Mouse (Mus musculus): Measurements from ENCODE around the gene Samd4.

Samd4 gene

DNA sequence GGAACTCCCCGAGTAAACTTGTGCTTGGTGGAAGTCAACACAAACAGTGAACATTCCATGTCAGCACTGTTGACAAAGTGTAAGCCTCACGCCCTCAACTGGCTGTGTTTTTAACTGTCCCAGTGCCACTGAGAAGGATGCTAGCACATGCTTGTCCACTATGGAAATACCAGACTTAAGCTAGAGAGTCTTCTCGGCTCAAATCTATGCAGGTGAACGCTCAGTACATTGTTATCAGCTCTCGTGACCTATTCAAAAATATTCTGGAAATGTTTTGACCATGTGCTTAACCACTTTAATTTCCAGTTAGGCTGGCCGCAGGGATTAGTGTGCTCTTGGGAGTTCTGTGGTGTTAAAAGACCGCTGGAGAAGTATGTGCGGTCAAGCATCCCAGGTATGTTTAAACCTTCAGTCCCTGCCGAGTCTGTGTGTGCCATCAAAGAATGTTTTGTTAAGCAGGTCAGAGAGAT lies 73.0 kb downstream of the Samd4 start:
- DNase-seq (ENCODE audit: low read depth): no peak

DNA sequence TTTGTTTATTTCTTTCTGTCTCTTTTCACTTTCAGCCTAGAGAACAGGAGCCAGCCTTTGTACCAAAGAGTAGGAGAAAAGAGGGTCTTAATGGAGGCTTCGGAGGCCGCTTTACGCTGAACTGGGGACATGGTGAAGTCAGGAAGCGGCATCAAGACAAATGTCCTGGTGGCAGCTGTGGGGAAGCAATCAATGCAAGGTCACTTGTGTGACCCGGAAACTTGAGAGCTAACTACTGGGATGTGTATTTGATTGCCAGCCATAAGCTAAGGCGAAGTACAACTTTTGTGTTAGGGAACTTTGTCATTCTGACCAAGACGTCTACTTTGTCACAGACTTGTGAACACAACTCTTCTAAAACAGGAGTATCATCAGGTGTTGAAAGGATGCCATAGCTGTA lies 73.5 kb downstream of the Samd4 start:
- DNase-seq (ENCODE audit: low read depth): no peak

DNA sequence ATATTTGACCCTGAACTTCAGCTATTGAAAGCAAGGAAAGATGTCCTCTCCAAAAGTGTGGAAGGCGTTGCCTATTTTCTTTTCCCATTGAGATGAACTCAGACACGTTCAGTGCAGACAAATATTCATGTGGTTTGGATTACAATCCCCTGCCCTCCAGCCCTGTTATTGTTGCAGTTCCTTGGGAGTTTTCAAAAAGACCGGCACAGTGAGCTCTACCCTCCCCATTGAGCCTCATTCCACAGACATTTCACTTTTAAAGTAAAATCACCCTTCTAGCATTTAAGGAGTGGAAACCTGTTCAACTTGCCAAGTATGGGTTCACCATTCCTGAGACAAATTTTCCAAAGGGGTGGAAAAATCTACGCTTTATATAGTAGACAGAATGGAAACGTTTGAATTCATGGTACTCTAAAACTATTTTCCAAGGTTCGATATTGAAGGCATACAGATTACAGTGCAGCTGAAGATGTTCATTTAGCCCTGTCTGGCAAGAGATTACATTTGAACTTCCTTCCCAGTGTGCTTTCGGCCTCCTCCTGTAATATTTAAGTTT lies 76.6 kb downstream of the Samd4 start:
- DNase-seq (ENCODE audit: low read depth): no peak

DNA sequence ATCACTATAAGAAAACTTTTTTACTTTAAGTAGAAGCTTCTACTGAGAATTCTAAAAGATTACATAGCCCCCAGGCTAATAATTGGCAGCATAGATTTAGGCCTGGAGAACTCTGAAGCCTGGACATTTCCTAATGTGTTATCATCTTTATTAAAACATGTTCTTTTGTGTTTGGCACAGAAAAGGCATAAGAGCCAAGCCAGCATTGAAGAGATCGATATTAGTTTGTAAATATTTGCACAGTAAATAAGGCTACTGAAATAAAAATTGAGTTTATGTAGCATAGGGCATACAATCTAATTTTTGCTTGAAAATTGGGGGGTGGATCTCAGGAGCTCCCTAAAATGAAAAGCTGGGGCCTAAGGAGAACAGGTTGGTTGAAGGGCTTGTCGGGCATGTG lies 77.2 kb downstream of the Samd4 start:
- DNase-seq (ENCODE audit: low read depth): no peak

DNA sequence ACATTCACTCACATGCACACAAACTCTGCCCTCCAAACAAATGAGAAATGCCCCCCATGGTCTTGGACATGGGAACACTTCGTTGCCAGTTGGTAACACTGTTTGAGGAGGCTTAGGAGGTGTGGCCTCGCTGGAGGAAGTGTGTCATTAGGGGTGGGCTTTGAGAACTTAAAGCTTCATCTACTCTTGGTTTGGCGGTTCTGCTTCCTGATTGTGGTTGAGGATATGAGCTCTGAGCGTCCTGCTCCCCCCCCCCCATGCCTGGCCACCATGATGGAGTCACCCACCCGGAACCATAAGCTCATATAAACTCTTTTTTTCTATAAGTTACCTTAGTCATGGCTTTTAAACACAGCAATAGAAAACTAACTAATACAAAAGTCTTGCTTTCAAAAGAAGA lies 80.2 kb downstream of the Samd4 start:
- DNase-seq (ENCODE audit: low read depth): peak; percentile 53

DNA sequence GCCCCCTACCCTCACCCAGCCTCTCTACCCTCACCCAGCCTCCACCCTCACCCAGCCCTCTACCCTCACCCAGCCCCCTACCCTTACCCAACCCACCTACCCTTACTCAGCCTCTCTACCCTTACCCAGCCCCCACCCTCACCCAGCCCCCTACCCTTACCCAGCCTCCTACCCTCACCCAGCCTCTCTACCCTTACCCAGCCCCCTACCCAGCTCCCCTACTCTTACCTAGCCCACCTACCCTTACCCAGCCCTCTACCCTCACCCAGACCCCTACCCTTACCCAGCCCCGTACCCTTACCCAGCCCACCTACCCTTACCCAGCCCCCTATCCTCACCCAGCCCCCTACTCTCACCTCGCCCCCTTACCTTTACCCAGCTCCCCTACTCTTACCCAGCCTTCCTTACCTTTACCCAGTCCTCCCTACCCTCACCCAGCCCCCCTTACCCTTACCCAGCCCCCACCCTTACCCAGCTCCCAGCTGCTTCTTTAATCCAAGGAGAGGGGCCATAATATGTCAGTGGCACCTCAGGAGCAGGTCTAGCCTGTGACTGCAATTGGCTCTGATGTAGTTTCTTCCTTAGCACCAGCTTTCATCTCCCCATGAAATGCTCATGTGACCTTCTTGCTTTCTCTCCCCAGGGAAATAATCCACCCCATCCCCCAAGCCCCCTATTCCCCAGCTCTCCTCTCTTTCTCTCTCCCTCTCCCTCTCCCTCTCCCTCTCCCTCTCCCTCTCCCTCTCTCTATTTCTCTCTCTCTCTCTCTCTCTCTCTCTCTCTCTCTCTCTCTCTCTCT lies 81.6 kb downstream of the Samd4 start:
- no peak for DNase-seq (ENCODE audit: low read depth)

DNA sequence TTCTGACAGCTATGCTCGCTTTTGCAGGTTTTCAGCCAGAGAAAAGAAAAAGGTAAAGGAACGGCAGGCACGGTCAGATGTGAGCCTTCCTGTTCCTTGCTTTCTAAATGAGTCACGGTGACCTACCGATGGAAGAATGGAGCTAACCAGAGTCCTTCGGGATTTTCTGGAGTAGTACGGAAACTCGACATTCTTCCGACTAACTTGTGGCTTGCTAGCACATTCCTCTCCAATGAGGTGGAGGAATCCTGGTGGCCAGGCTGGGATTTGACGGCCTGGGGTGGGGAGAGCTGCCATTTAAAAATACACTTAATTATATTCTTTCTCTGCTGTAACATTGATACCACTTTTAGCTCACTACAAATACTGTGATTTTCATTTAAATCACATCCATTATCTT lies 83.6 kb downstream of the Samd4 start:
- no peak for DNase-seq (ENCODE audit: low read depth)

DNA sequence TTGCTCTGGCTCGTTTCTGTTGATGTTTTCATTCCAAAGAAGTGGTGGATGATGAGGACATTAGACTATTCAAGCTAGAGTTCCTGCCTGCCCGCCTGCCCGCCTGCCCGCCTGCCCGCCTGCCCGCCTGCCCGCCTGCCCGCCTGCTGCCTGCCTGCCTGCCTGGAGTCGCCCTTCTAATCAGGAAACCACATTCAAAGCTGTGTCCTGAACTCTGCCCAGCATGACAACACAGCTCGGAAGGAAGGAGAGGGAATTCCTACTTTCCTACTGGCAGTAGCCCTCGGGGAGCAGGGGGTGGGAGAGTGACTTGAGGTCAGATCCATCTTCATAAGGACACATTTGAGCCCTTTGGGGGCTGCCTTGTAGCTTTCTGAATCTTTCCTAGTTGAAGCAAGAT lies 85.4 kb downstream of the Samd4 start:
- DNase-seq (ENCODE audit: low read depth): peak; percentile 83

DNA sequence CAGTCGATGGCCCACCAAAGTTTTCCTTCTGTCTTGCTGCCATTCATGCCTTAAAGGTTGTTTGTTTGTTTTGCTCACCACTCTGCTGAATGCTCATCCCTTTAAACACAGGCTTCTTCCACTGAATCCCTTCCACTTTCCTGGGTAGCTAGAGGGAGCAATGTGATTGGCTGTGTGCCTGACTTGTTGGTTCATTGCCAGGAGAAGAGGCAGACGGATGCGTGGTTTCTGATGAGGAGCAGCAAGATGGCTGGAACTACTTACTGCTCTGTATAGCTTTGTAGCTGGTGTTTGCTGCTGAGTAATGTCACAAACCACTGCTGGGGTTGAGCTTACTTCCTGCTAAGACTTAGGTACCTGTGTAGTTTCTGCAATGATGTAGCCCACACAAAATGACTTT lies 88.0 kb downstream of the Samd4 start:
- peak; percentile 73 for DNase-seq (ENCODE audit: low read depth)

DNA sequence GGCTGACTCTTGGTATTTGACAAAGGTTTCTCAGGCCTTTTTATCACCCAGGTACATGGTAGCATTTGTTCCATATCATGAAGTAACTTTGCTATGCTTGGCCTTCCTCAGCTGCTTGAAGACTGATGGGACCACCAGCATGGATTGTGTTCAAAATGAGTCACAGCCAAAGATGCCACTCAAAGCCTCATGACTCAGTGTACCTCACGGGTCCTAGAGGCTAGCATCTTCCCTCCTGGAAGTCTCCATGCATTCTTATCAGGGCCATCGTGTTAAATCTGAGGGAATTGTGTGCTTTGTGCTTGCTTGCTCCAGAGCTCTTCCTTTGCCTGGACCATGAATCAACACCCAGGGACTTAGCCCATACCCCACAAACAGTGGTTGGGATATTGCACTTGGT lies 89.1 kb downstream of the Samd4 start:
- DNase-seq (ENCODE audit: low read depth): no peak

DNA sequence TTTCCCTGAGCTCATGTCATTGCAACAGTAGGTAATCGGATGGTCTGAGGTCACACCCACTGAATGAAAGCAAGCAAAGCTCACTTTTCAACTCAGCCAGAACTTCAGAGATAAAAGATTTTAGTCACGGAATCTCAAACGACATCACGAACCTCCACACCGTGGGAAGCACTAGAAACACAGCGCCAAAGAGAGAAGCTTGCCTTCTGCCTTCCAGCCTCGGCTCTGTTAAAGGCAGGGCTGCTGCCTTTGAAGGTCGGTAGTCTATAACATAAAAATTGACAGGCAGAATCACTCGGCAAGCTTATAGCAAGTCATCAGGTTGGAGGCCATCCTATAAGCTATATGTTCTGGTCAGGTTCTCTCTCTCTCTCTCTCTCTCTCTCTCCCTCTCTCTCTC lies 92.2 kb downstream of the Samd4 start:
- DNase-seq (ENCODE audit: low read depth): no peak

DNA sequence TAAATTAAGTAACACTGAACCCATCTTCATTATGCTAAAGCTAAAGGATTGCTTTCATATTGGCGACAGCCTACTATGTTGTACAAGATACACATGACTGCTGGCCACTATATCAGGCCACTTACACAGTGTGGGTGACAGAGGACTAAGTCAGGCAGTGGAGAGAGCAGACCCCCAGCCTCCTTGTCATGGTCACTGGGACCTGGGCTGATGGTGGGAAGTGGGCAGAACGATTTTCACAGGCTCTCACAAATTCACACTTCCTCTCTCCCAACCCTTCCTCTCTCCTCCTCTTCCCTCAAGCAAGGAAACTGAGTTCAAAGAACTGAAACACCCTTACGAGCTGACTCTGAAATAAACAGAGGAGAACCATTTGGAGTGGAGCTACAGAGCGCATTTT lies 93.3 kb downstream of the Samd4 start:
- no peak for DNase-seq (ENCODE audit: low read depth)

DNA sequence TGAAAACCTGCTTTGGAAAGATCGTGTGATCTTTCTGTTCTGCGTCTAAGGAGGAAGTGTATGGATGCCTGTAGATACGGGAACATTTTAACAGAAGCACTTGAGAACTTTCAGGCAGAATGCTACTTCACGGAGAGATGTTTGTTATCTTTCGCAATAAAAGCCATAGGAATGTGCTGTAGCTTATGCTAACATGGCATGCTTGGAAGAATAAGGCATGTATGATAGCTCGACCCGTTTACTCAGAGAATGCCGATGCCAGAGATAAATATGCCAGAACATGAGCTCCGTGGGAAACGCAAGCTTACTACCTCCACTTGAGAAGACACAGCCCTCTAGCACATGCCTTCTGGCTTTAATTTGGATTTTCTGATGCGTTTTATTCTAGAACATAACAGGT lies 94.1 kb downstream of the Samd4 start:
- DNase-seq (ENCODE audit: low read depth): no peak

DNA sequence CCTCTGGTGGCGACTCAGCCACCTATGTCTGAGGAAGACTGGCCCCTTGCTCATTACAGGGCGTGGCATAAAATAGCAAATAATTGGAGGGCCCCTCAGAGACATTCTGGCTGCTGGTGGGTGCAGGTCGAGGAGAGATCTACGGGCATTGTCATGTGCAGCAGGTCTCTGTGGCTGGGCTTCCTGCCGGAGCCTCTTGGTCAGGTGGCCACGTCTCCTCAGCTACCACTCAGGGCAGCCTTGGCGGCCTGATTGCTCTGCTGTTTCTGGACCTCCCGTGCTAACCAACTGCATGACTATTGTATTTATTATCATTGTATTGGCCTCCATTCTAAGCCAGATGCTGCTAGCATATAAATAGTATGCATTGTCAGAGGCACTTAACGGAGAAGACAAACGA lies 95.0 kb downstream of the Samd4 start:
- DNase-seq (ENCODE audit: low read depth): no peak

DNA sequence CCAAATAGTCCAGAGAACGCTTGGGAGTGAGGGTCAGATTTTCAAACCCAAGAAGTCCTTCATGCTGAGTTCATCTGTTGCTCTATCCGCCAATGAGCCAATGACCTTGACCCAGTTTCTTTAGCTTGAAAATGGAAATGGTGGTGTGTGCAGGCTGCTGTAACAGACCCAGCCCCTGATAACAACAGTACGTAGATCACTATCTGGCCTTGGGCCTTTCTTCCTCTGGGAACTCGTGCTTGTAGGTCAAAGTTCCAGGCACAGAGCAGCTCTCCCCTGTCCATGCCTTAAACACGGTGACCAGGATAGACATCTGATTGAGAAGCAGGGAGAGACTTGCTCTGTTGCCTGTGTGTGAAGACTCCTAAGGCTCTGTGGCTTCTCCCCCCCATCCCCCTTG lies 96.5 kb downstream of the Samd4 start:
- no peak for DNase-seq (ENCODE audit: low read depth)

DNA sequence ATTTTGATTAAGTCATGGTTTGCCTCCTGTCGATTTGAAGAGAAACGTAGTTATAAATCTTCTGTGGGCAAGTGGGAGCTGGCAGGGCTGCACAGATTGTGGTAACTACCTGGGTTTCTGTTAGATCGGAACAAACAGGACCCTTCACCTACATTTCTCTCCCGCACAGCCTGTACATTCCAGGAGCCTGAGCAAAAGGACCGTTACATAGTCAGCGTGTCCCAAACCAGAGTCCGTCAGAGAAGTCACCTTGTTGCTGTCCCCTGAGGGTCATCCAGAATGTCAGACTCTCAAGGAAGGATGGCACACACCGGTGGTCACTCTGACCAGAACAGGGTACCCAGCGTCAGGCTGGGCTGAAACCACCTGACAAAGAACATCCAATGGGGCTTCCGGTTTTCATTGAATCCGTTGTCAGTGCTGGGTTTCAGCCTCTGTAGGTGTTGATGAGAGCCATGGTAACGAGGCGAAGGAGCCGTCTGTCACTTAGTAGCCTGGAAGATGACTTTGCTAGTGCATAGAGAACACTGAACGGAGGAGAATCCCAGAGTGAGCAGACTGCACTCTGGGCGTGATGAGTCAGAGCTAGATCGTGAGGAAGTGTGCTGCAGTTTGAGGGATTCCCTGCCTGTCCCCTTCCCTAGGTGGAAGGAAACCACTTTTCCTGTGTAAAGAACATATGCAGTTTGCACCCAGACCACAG lies 98.2 kb downstream of the Samd4 start:
- DNase-seq (ENCODE audit: low read depth): peak; percentile 94

DNA sequence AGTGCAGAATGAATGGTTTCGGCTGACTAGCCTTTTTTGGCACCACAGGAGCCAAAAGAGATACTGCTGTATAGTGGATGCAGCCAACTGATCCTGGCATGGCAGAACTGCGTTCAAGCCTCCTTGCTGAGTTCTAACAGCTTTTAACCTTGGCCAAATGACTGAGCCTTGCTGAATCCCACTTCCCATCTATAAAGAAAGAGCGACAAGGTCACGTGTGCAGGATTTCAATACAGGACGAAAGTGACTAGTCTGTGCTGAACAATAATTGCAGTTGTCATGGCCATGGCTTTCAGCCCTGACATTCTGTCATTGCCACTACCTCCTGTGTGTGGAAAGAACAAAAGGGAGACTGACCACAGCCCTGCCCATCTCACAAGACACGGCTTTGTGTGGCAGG lies 99.5 kb downstream of the Samd4 start:
- no peak for DNase-seq (ENCODE audit: low read depth)

DNA sequence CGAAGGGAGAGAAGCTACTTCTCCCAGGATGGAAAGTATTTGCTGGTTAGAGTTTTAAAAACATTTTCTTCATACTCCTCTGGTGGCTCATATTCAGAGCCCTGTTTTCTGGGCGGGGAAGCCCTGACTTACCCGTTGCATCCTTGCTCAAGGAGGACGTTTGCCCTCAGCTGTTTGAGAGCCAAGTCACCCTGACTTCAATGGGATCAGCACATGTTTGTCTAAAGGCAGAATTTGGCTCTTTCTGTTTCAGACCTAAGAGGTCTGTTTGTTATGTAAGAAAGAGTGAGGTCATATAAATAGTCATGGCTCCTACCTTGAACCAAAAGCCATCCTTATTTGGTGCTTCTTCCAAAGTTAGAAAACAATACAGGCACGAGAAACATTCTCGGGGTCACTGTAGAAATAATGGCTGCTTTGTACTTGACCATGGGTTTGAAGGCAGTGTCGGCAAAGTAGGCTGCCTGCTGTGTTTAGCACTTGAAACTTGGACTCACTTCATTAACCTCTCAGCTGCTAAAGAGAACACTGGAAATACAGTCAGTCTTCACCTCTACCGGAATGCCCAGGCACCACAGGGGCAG lies 102.0 kb downstream of the Samd4 start:
- no peak for DNase-seq (ENCODE audit: low read depth)

DNA sequence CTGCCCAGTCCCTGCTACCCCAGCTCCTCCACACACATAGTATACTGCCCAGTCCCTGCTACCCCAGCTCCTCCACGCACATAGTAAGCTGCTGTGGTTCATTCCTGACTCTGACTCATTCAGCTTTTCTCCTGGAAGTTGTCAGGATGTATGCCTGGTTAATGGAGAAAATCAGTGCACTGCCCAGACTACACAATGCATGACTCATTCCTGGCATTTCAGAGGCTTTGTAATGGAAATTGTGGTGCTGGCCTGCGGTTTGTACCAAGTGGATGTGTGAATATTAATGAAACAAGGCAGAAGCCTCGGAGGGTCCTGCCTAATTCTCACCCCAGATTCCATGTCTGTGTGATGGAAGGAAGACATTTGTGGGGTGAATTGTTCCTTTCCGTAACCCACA lies 107.0 kb downstream of the Samd4 start:
- peak; percentile 67 for DNase-seq (ENCODE audit: low read depth)

DNA sequence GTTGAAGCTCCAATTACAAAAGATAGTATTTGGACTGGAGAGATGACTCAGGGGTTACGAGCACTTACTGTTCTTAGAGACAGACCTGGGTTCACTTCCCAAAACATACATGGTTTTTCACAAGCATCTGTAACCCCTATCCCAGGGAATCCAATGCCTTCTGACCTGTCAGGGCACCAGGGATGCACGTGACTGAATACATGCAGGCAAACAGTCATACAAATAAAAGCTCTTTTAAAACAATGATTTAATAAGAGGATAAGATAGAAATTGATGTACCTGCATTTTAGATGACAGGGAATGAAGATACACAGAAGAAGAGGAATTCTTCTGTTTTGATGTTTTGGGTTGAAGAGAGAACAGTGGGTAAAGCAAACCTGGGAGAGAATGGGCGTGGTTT lies 107.8 kb downstream of the Samd4 start:
- DNase-seq (ENCODE audit: low read depth): no peak

DNA sequence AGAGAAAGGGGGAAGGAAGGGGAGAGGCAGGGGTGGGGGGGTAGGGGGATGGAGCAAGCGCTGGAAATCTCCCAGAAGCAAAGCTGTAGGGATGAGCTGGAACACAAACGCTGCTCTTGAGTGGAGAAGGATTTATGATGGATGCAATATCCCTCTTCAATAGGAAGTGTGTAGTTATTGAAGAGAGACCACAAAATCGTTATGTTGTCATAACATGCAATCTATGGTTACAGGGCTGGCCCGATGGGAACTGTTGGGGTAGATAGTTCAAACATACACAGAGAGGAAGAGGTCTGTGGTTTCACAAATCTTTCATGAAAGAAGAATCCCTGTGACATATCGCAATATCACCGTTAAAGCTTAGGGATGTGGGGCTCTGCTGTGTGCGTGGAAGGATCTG lies 112.0 kb downstream of the Samd4 start:
- peak; percentile 83 for DNase-seq (ENCODE audit: low read depth)

DNA sequence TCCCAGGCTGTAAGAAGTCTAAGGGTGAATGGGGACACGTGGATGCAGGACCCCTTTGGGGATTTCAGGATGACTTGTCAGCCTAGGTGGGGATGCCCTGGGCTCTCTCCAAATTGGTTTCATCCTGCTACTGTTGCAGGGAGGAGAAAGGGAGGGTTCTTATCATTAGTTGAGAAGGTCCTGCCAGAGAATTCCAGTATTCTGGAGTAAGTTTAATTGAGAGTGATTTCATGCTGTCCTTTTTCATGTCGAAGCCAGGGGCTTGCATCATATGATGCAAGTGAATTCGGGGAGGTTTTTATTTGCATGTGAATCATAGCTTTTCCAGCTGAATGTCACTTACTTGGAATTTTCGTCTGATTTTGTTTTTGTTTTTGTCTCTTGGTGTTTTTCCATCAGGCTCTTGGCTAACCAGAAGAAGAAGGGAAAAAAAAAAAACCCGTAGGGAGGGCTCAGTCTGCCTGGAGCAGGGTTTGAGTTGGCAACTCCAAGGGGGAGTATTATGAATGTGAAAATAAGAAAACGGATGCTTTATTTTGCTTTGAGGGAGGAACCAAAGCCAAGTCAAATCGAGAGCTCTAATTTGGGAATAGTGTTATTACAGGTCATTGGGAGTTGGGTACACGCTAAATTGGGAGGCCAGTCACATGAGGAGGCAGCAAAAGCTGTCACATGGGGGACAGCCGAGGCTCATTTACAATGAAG lies 116.8 kb downstream of the Samd4 start:
- no peak for DNase-seq (ENCODE audit: low read depth)

All from 416B (cell line).